Mouse (Mus musculus) lung, embryonic 14.5 days (tissue): ENCODE data around the gene Tbcd. TPM values are rescaled to one million over a fixed set of nuclear protein-coding genes. Genes with fewer than 3 reads are reported as not detected.

Source experiments
- ATAC-seq: fragments of 200-750 bp; cut with Nextera tagmentation; 2 replicates; pipeline ENCODE4 v1.8.0; 2017; ENCODE audit warnings: mild to moderate bottlenecking, moderate TSS enrichment, moderate library complexity; ENCODE audit not compliant: insufficient read depth
- DNase-seq: peaks from one replicate; pipeline ENCODE4 v3.0.0-alpha.2; 2015
- H3K27ac ChIP-seq: fragments of 300-500 bp; sonication (generic); 2 replicates; pipeline ENCODE4 v1.5.1; 2014; ENCODE audit warnings: low read depth, mild to moderate bottlenecking, moderate library complexity
- H3K27me3 ChIP-seq: fragments of 300-500 bp; sonication (generic); 2 replicates; pipeline ENCODE4 v1.6.1; 2014; ENCODE audit warnings: low read length, control low read depth; ENCODE audit not compliant: insufficient read depth
- H3K36me3 ChIP-seq: fragments of 300-500 bp; sonication (generic); 2 replicates; pipeline ENCODE4 v1.6.1; 2014; ENCODE audit warnings: control low read depth; ENCODE audit not compliant: insufficient read depth
- H3K4me1 ChIP-seq: fragments of 300-500 bp; sonication (generic); 2 replicates; pipeline ENCODE4 v1.6.1; 2014; ENCODE audit warnings: antibody characterized with exemption, control low read depth; ENCODE audit not compliant: insufficient read depth
- H3K4me2 ChIP-seq: fragments of 300-500 bp; sonication (generic); 2 replicates; pipeline ENCODE4 v1.6.1; 2014; ENCODE audit warnings: mild to moderate bottlenecking
- H3K4me3 ChIP-seq: fragments of 300-500 bp; sonication (generic); 2 replicates; pipeline ENCODE4 v1.5.1; 2014; ENCODE audit warnings: low read depth, low read length
- H3K9ac ChIP-seq: fragments of 300-500 bp; sonication (generic); 2 replicates; pipeline ENCODE4 v1.6.1; 2014
- H3K9me3 ChIP-seq: fragments of 300-500 bp; sonication (generic); 2 replicates; pipeline ENCODE4 v1.6.1; 2016; ENCODE audit warnings: low read depth, low read length, control low read depth
- CTCF ChIP-seq: IDR thresholded peaks from 2 replicates; pipeline ENCODE4 v1.5.1; 2016; ENCODE audit warnings: antibody characterized with exemption, low read depth
- WGBS: fragments of 180-500 bp; shearing (Covaris S2); extraction: QIAGEN DNeasy Blood & Tissue Kit; methylation state at CpG from one replicate; pipeline ENCODE4 v1.1.7; 2014; 5-methylcytosine and 5-hydroxymethylcytosine counted together
- polyA plus RNA-seq: library from polyadenylated mRNA; unstranded; fragments of >200 nt; fragmentation: Nextera tagmentation; extraction: Ambion mirVana; gene quantifications from 2 replicates; pipeline ENCODE4 v1.2.1, GENCODE M21; 2014

Gene Tbcd
- polyA plus RNA-seq, 1 experiment from 2014 or later = 41.3 TPM

DNA sequence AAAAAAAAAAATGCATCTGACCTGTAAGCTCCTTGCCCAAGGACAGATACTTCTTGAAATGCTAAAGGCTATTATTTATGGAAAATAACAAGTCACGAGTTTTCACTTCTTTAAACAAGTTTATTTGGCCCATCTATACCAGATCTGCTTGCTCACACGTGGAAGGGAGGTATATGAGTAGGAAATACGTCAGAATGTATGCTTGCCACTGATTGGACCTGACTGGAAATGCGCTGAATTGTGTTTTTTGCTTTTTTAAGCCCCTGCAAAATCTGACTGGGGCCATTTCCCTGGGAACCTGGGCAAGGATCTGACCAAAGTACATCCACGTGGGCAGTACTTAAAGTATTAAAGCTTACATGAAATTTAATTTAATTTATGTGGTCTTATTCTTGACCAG is 31.4 kb upstream of the Tbcd start:
- Histone ChIP-seq H3K4me3 (peak overlapping the region; percentile 71; the same call in 1 of the 2 replicates), H3K27ac (peak overlapping the region; percentile 64; the same call in 1 of the 2 replicates), H3K4me1 (0 out of 2 replicates have a peak, but pooled peaks cover 8% of the 10 kb centered on the region), H3K4me2 (peak overlapping the region; percentile 76), H3K9me3 (no peaks in the 10 kb centered on the region), H3K9ac (peak overlapping the region; percentile 47; the same call in 1 of the 2 replicates), H3K36me3 (no peaks in the 10 kb centered on the region), H3K27me3 (no peaks in the 10 kb centered on the region)
- TF ChIP-seq CTCF = no peak
- DNase-seq = no peak
- WGBS = 51% methylated on average over 5 of the region's 5 CpGs
- no peak for ATAC-seq

DNA sequence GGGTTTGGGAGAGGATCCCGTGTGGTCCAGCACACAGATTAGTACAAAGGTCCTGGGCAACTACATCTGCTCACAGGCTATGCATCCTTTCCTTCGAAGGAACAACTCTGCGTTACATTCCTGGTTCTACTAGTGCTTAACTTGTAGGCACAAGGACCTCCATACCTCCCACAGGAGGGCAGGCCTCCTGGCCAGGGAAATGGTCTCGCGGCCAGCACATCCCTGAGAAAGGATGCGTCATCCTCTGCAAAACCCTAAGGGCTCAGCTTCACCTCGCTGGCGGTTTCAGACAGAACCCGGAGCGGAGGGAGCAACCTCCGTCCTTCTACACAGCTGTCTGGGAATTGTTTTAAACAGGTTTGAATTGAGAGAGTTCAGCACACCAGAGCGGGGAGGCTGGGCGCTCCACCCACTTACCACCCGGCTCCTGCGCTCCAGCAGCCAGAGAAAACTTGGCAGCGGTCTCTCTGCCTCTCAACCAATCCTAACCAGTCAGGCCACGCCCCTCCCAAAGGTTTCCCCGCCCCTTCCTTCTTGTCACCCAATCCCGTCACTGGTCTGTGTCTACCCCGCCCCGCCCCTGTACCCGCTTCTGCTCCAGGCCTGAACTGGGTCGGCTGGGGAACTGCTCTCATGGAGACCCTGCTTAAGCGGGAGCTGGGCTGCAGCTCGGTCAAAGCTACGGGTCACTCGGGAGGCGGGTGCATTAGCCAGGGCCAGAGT is 30.8 kb upstream of the Tbcd start, which contains the start of gene Fn3krp:
Gene Fn3krp (plus strand): TSS at position 572 of the 723 bp plus-strand sequence.
- DNase-seq = peak; percentile 100
- Histone ChIP-seq H3K27ac (peak within 1 kb of the TSS; percentile 64; the same call in 1 of the 2 replicates), H3K9me3 (no peaks in the 10 kb centered on the region), H3K4me1 (0 out of 2 replicates have a peak, but pooled peaks cover 8% of the 10 kb centered on the region), H3K27me3 (no peaks in the 10 kb centered on the region), H3K36me3 (no peaks in the 10 kb centered on the region), H3K4me2 (peak within 1 kb of the TSS; percentile 76), H3K9ac (peak within 1 kb of the TSS; percentile 69), H3K4me3 (peak within 1 kb of the TSS; percentile 71)
- TF ChIP-seq CTCF = peak; percentile 37; the same call in 1 of the 2 replicates
- ATAC-seq = peak; percentile 100
- under 1% methylated on average over 28 of the region's 28 CpGs for WGBS

DNA sequence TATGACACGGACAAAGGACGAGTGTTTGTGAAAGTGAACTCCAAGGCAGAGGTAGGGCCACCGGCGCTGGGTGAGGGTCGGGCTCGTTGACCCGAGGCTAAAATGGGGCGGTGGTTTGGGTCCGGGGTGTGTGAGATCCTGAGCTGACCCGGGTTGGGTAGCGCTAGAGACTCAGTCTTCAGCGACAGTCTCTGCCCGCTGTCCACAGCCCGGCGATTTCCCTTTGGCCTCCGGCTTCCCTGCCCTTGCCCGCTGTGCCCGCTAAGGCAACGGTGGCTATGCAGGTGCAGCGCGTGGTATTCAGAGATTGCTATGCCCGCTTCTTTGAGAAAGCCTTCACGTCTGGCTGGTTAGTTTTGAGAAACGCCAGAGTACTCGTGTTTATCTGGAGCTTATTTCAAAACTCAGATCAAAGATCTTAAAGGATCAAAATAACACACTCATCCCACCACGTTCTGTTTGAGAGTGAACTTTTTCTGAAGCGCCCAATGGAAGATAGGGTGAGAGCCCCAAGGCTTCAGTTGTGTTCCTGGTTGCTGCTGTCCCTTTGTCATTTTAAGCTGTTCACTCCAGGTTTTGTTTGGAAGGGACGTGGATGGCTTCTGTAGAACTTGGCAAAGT is 30.1 kb upstream of the Tbcd start:
- Histone ChIP-seq H3K4me2 (peak overlapping the region; percentile 76), H3K4me1 (0 out of 2 replicates have a peak, but pooled peaks cover 8% of the 10 kb centered on the region), H3K27me3 (no peaks in the 10 kb centered on the region), H3K4me3 (peak overlapping the region; percentile 71), H3K36me3 (no peaks in the 10 kb centered on the region), H3K9ac (peak overlapping the region; percentile 69), H3K9me3 (no peaks in the 10 kb centered on the region), H3K27ac (no peak overlapping the region)
- no peak for TF ChIP-seq CTCF
- peak; percentile 42 for DNase-seq
- WGBS = under 1% methylated on average over 28 of the region's 28 CpGs
- ATAC-seq = peak; percentile 60

DNA sequence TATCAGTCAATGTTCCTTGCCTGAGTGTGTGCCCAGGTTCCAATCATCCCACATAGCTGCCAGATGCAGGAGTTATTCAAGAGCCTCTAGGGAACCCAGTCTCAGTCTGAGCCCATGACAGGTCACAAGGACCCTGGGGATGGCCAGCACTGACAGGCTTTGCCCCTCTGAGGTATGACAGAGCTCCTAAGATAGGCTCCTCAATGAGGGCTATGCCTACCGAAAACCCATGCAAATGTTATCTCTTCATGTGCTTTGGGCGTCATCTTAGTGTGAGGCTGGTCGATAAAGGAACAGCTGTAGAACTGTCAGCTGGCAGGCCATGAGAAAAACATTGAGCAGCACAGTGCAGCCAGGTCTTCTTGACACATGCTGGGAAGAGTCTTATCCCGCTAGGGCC is 18.4 kb upstream of the Tbcd start:
- Histone ChIP-seq H3K36me3 (peaks cover 11% of the 10 kb centered on the region), H3K4me1 (peaks cover 4% of the 10 kb centered on the region; the same call in 1 of the 2 replicates), H3K9me3 (no peaks in the 10 kb centered on the region), H3K9ac (no peak overlapping the region), H3K27me3 (no peaks in the 10 kb centered on the region), H3K4me2 (no peak overlapping the region; the same call in 1 of the 2 replicates), H3K27ac (peak overlapping the region; percentile 4; the same call in 1 of the 2 replicates), H3K4me3 (no peak overlapping the region)
- ATAC-seq = peak; percentile 44; the same call in 1 of the 2 replicates
- WGBS = 67% methylated on average over 4 of the region's 4 CpGs
- DNase-seq = no peak
- TF ChIP-seq CTCF = no peak

DNA sequence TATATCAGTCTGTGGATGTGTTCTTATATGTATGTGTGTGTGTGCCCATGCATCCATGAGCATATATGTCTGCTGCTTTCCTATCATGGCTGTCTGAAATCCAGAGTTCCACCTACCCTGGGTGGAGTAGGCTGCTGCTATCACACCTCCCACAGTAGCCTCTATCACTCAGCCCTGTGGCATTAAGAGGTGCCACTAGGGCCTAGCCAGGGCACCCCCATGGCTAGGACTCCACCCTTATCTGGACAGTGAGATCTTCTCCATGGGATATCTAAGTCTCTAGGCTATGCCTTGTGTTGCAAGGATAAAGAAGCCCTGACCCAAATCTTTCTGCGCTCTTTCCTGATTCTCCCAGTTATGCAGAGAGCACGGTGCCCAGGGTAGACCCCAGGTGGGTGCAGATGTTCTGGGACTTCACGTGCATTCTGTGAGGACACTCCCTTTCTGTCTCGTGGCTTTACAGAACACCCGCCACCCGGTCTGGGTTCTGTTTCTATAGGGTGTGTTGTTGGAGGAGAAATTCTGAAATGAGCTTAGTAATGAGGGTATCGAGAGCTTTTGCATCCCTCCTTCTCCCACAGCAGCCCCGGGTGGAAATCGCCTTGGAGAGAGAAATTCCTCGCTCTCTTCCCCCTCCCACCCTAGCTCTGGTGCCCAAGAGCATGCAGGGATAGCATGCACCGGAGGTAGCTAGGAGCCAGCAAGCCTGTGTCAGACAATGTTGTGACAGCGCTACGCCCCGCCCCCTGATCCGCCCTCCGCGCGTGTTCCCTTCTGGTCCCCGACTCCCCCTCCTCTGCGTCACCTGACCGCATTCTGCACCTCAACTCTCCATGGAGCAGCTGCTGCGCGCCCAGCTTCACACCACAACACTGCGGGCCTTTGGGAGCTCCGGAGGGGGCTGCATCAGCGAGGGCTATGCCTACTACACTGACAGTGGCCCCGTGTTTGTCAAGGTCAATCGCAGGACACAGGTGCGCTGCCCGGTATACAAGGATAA is 17.3 kb upstream of the Tbcd start, which contains the start of gene Fn3k:
Gene Fn3k (plus strand): TSS at position 758 of the 1,000 bp plus-strand sequence.
- peak within 1 kb of the TSS; percentile 73 for H3K4me2 ChIP-seq
- peak within 1 kb of the TSS; percentile 38 for H3K4me3 ChIP-seq
- TF ChIP-seq CTCF = no peak
- H3K36me3 ChIP-seq = peaks cover 5% of the 10 kb centered on the region
- DNase-seq (peak; percentile 81), ATAC-seq (peak; percentile 91)
- H3K27ac ChIP-seq = peak within 1 kb of the TSS; percentile 4; the same call in 1 of the 2 replicates
- H3K9ac ChIP-seq = peak within 1 kb of the TSS; percentile 40; the same call in 1 of the 2 replicates
- H3K4me1 ChIP-seq = peaks cover 4% of the 10 kb centered on the region; the same call in 1 of the 2 replicates
- 7% methylated on average over 30 of the region's 30 CpGs for WGBS
- no peaks in the 10 kb centered on the region for H3K9me3 ChIP-seq
- no peaks in the 10 kb centered on the region for H3K27me3 ChIP-seq

DNA sequence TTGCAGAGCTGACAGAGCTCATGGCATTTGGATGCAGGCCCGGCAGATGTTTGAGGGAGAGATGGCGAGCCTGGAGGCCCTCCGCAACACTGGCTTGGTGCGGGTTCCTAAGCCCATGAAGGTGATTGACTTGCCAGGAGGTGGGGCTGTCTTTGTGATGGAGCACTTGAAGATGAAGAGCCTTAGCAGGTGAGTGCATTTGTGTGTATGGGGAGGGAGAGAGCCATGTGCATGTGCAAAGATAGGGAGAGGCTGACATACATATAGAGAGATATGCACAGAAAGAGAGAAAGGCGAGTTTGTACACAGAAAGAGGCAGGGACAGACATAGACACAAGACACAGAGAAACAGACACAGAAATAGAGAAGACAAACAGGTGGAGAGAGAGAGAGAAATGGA is 14.5 kb upstream of the Tbcd start:
- Histone ChIP-seq H3K4me3 (no peak overlapping the region), H3K9me3 (no peaks in the 10 kb centered on the region), H3K27ac (no peak overlapping the region), H3K4me2 (no peak overlapping the region; the same call in 1 of the 2 replicates), H3K36me3 (no peaks in the 10 kb centered on the region), H3K4me1 (peaks cover 4% of the 10 kb centered on the region; the same call in 1 of the 2 replicates), H3K27me3 (no peaks in the 10 kb centered on the region), H3K9ac (no peak overlapping the region)
- TF ChIP-seq CTCF = no peak
- DNase-seq (no peak), ATAC-seq (no peak)
- 64% methylated on average over 5 of the region's 5 CpGs for WGBS
